Mouse (Mus musculus) megakaryocyte progenitor cell, adult 5-6 weeks (primary cell): ENCODE data around the gene Chst1. TPM values are rescaled to one million over a fixed set of nuclear protein-coding genes. Genes with fewer than 3 reads are reported as not detected.
A peak's percentile ranks its signal among the peaks of the same experiment; 100 is the strongest.

Experiments
- ATAC-seq: replicated peaks from 2 replicates; pipeline ENCODE4 v1.8.0; 2016; ENCODE audit warnings: mild to moderate bottlenecking, moderate TSS enrichment, inconsistent platforms; ENCODE audit not compliant: poor library complexity
- total RNA-seq, 2 experiments: library from RNA; stranded (forward) in 1 of 2; stranded (reverse) in 1 of 2; fragments of 157-497, 149-512 nt in 1 of 2; fragments of 200-1000 nt in 1 of 2; gene quantifications; 2 replicates each; pipeline versions ENCODE4 v1.2.3 to v1.2.4; 2015 to 2017

Chst1 gene
- total RNA-seq (2015), result 0.12 and 0.22 TPM in 2 replicates
- 0.14 TPM in 1 of 2 replicates, not detected in the other for total RNA-seq (2017)

GRCm38 (mm10) chr2:92599487-92600347 lies at the start of gene Chst1:
Gene Chst1, plus strand, starts transcription at chr2:92599707.
- peak; percentile 28 for ATAC-seq

- no peak for ATAC-seq
These were observed 49.5 kb upstream of the Chst1 start for GRCm38 (mm10) chr2:92550051-92550450.

- no peak for ATAC-seq
These were observed 45.0 kb upstream of the Chst1 start for GRCm38 (mm10) chr2:92554536-92554935.

GRCm38 (mm10) chr2:92562930-92563329 lies 36.6 kb upstream of the Chst1 start:
- peak; percentile 89 for ATAC-seq

- no peak for ATAC-seq
These were observed 28.9 kb upstream of the Chst1 start for GRCm38 (mm10) chr2:92570623-92571022.

- no peak for ATAC-seq
These were observed 21.7 kb upstream of the Chst1 start for GRCm38 (mm10) chr2:92577824-92578223.

- ATAC-seq, result no peak
These were observed 18.2 kb upstream of the Chst1 start for GRCm38 (mm10) chr2:92581302-92581701.

GRCm38 (mm10) chr2:92582596-92582995 lies 16.9 kb upstream of the Chst1 start:
- no peak for ATAC-seq

- ATAC-seq, result no peak
These were observed 11.7 kb upstream of the Chst1 start for GRCm38 (mm10) chr2:92587806-92588205.

- ATAC-seq, result no peak
These were observed 4.4 kb upstream of the Chst1 start for GRCm38 (mm10) chr2:92594929-92595730.

GRCm38 (mm10) chr2:92597291-92597690 lies 2.2 kb upstream of the Chst1 start:
- ATAC-seq, result peak; percentile 70

- no peak for ATAC-seq
These were observed 493 bp upstream of the Chst1 start for GRCm38 (mm10) chr2:92598941-92599486.

- 0 out of 2 replicates have a peak, but pooled peaks have one; percentile 12 for ATAC-seq
These were observed 802 bp downstream of the Chst1 start for GRCm38 (mm10) chr2:92600348-92600670.

- no peak for ATAC-seq
These were observed 1.7 kb downstream of the Chst1 start for GRCm38 (mm10) chr2:92601246-92601645.

- no peak for ATAC-seq
These were observed 2.6 kb downstream of the Chst1 start for GRCm38 (mm10) chr2:92602073-92602472.

- ATAC-seq, result no peak
These were observed 4.1 kb downstream of the Chst1 start for GRCm38 (mm10) chr2:92603591-92603990.

- no peak for ATAC-seq
These were observed 5.1 kb downstream of the Chst1 start for GRCm38 (mm10) chr2:92604565-92604964.

- ATAC-seq, result no peak
These were observed 6.5 kb downstream of the Chst1 start for GRCm38 (mm10) chr2:92605995-92606394.

GRCm38 (mm10) chr2:92607153-92607552 lies 7.6 kb downstream of the Chst1 start:
- peak; percentile 53 for ATAC-seq

- ATAC-seq, result no peak
These were observed 8.1 kb downstream of the Chst1 start for GRCm38 (mm10) chr2:92607592-92607991.

- peak; percentile 19; the same call in 1 of the 2 replicates for ATAC-seq
These were observed 8.6 kb downstream of the Chst1 start for GRCm38 (mm10) chr2:92608013-92608619.
